Mouse (Mus musculus) testis, adult 2 months (tissue): ENCODE data around the gene Cda.
"Not testable (repeated sequence)": the region's sequence is repeated elsewhere in the genome, so short reads cannot be mapped to it uniquely, and the experiment has no call there.

Experiments used
- CTCF ChIP-seq: fragments of 200-500 bp; IDR thresholded peaks from 2 replicates; pipeline ENCODE4 v1.5.1; 2012; ENCODE audit warnings: low read depth, mild to moderate bottlenecking, inconsistent platforms, low read length, moderate library complexity; ENCODE audit not compliant: control insufficient read depth, insufficient read depth, insufficient replicate concordance
- POLR2A ChIP-seq: fragments of 200-500 bp; IDR thresholded peaks from 2 replicates; pipeline ENCODE4 v1.6.1; 2012; ENCODE audit warnings: low read depth, mild to moderate bottlenecking, inconsistent platforms, low read length, moderate library complexity; ENCODE audit not compliant: control insufficient read depth

- not testable (repeated sequence) for TF ChIP-seq POLR2A, CTCF
These were observed 40.6 kb downstream of the Cda start for GRCm38 (mm10) chr4:138327155-138327554.
